Mouse (Mus musculus) spleen, postnatal 10 days (tissue): ENCODE results near the gene Vmn1r28.
"Not testable (repeated sequence)": the region's sequence is repeated elsewhere in the genome, so short reads cannot be mapped to it uniquely, and the experiment has no call there.

ENCODE experiments used
- DNase-seq, 2 experiments: peaks; one replicate each; pipeline ENCODE4 v3.0.0; 2021 to 2022; ENCODE audit warnings: low spot score in 2 of 2

The Vmn1r28 gene

GRCm38 (mm10) chr6:58261737-58262136 is at the start of gene Vmn1r28:
TSS of gene Vmn1r28 (plus strand) at chr6:58262037.
- DNase-seq = no peak

GRCm38 (mm10) chr6:58216119-58216518 is 45.7 kb upstream of the Vmn1r28 start:
- DNase-seq = no peak

DNA sequence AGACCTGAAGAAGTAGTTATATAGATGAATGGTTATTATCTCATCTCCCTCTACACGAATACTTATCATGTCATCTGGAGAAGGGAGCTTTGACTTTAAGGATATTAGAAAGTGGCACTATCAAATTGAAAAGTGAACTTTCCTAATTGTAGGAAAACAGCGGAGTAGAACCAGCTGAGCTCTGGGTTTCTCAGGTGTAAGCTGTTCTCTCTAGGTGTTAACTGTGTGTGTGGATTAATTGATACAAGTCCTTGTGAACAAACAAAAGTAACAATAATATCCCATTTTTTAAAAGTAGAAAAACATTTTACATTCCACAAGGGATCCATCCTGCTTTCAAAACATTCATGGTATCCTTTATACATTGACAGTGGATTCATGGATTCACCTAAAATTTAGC is 43.1 kb upstream of the Vmn1r28 start, which contains the start of gene Vmn1r27:
Gene Vmn1r27 (minus strand): TSS at position 101 of the 400 bp plus-strand sequence.
- DNase-seq = no peak

DNA sequence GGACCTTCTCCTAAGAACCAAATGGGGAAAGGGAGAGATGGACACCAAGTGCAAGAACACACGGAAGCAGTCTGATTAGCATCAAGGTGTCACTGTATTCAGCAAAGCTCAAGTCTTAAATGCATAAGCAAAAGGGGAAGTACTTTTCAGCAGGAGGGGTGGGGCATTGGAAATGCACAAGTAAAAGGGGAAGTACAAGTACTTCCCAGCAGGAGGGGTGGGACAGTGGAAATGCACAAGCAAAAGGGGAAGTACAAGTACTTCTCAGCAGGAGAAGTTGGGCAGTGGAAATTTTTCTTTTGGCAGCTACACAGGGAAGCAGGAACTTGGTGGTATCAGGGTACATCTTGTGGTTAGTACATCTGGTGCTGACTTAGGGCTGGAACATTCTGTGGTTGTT is 17.8 kb downstream of the Vmn1r28 start:
- not testable (repeated sequence) for DNase-seq

DNA sequence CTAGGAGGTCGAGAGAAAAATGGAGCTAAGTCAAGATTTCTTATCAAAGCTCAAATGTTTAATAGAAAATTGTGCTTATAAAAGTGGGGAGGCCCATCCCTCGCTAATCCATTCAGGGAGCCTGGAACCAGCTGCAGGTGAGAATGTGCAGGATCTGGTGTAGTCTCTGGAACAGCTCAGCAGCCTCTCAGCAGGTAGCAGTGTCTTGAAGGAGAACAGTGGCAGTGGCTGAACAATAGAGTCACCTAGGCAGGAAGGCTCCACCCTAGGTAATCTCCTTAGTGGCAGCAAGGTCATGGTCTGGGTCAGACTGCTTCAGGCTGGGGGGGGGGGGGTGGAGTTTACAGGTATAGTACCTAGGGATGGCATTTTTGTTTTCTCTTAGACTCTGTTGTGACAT is 30.4 kb downstream of the Vmn1r28 start:
- no peak for DNase-seq

DNA sequence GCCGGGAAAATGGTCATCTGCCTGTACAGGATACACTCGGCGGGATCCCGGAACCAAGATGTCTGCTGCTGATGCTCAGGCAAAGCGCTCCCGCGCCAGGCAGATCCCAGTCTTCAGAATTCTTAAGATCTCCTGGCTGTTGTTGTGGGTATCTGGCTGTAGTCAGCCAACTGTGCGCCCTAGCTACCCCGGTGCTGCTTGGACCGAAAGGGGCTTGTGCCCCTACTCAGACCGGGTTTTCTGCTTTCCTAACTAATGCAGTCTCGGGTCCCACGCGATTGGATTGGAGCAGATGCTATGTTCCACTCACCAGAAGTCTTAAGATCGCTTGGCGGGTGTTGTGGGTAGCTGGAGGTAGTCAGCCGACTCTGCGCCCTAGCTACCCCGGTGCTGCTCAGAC is 36.7 kb downstream of the Vmn1r28 start:
- not testable (repeated sequence) for DNase-seq

DNA sequence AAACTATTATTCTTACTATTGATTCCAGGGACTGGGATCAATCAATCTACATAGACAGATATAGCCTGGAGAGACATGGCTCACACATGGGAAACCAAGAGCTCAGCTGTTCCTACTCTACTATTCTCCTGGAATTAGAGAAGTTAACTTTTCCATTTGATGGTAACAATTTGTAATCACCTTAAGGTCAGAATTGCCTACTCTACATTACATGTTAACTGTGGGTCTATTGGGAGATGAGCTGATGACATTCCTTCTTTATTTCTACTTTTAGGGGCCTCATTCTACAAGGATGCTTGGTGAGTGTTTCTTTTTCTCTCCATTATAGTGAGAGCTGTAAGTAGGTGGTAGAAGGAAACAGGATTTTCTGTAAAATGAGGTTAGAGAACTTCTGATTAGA is 39.4 kb downstream of the Vmn1r28 start, which contains the start of gene Vmn1r29:
Gene Vmn1r29 (plus strand): TSS at position 301 of the 400 bp plus-strand sequence.
- DNase-seq = no peak
